ENCODE assay signal across 9 mouse cellular contexts in genomic region chr11:99307579-99307978, GRCm38 (mm10). TPM values are rescaled to one million over a fixed set of nuclear protein-coding genes. Genes with fewer than 3 reads are reported as not detected.
DNase-seq lines count a peak whose midpoint lies in the region; ATAC-seq lines count a peak whose summit lies in the region.
"Had no signal": no experiment of that assay in that cellular context is flagged by ENCODE, and none has a peak within 500 bp of the region (broad histone marks: within the 10 kb centered on the region; RNA-seq: fewer than 3 reads in every experiment).

No protein-coding gene starts in this region.

- no peaks in the 10 kb centered on the region for H3K27me3 ChIP-seq in midbrain, embryonic 10.5 days (ENCODE audit: low read depth, poor library complexity, severe bottlenecking)
- H3K27me3 ChIP-seq in midbrain, embryonic 15.5 days (replicated peaks), result no peaks in the 10 kb centered on the region; the same call in 1 of the 2 replicates

- H3K4me3 ChIP-seq in midbrain, embryonic 10.5 days, result no peak overlapping the region
- H3K4me3 ChIP-seq in midbrain, embryonic 15.5 days, result no peak overlapping the region

- H3K36me3 ChIP-seq in midbrain, embryonic 10.5 days, result no peaks in the 10 kb centered on the region
- no peaks in the 10 kb centered on the region for H3K36me3 ChIP-seq in midbrain, embryonic 15.5 days (replicated peaks)

- no peak for ATAC-seq in midbrain, embryonic 15.5 days (replicated peaks)
- ATAC-seq in neutrophil, adult 5-6 weeks (ENCODE audit: extremely low read depth, insufficient number of reproducible peaks, low FRiP score, poor library complexity, severe bottlenecking), result peak; percentile 71; the same call in 1 of the 2 replicates

- no peaks in the 10 kb centered on the region for H3K9me3 ChIP-seq in midbrain, embryonic 10.5 days (replicated peaks)
- no peaks in the 10 kb centered on the region for H3K9me3 ChIP-seq in midbrain, embryonic 15.5 days

- peak; percentile 55 for DNase-seq in midbrain, embryonic 10.5 days (ENCODE audit: low spot score)
- peak; percentile 58 for DNase-seq in WW6 (ENCODE audit: low read depth, low spot score)
- peak; percentile 49 to 66 for DNase-seq in cerebellum, postnatal 4 days (ENCODE audit: low spot score in 2 of 2)
- peak; percentile 67 for DNase-seq in heart, postnatal 4 days
- DNase-seq in left cerebral cortex, adult 8-10 months (ENCODE audit: low spot score in 2 of 2), result peak; percentile 15 to 32
- DNase-seq in thymus, postnatal 36 days, result peak; percentile 44 to 50

- H3K4me2 ChIP-seq in midbrain, embryonic 15.5 days, result no peak overlapping the region

- H3K27ac ChIP-seq in midbrain, embryonic 10.5 days (replicated peaks), result no peak overlapping the region
- no peak overlapping the region for H3K27ac ChIP-seq in midbrain, embryonic 15.5 days

- 38% methylated on average over 2 of the region's 2 CpGs for WGBS in midbrain, embryonic 10.5 days
- WGBS in midbrain, embryonic 15.5 days, result 42% methylated on average over 2 of the region's 2 CpGs

- H3K9ac ChIP-seq in midbrain, embryonic 15.5 days, result no peak overlapping the region

- H3K4me1 ChIP-seq in midbrain, embryonic 10.5 days, result no peaks in the 10 kb centered on the region
- no peaks in the 10 kb centered on the region for H3K4me1 ChIP-seq in midbrain, embryonic 15.5 days

RNA-seq across cellular contexts. Expression of gene Krt25, which starts 15.2 kb away (rescaled TPM):
- polyA plus RNA-seq in midbrain, embryonic 10.5 days (2016; fragmentation: Nextera tagmentation; extraction: Ambion mirVana), result not detected in 2 replicates
- polyA plus RNA-seq in midbrain, embryonic 15.5 days (2015; fragmentation: Nextera tagmentation; extraction: Ambion mirVana), result 0.11 and 0.22 TPM in 2 replicates
- under 1 TPM; 0.14 to 0.31 TPM for total RNA-seq in heart, postnatal 4 days (2021)
- not detected for total RNA-seq in left cerebral cortex, adult 8-10 months (2022)
- total RNA-seq in neutrophil, adult 5-6 weeks (2017), result not detected in 2 replicates

RNA-seq across cellular contexts. Expression of gene Krt24, which starts 22.5 kb away (rescaled TPM):
- polyA plus RNA-seq in midbrain, embryonic 10.5 days (2016; fragmentation: Nextera tagmentation; extraction: Ambion mirVana), result not detected in 2 replicates
- not detected in 2 replicates for polyA plus RNA-seq in midbrain, embryonic 15.5 days (2015; fragmentation: Nextera tagmentation; extraction: Ambion mirVana)
- total RNA-seq in heart, postnatal 4 days (2021), result not detected
- not detected for total RNA-seq in left cerebral cortex, adult 8-10 months (2022)
- total RNA-seq in neutrophil, adult 5-6 weeks (2017), result not detected in 2 replicates
- total RNA-seq: gastrocnemius, postnatal 4 days had no signal

RNA-seq across cellular contexts. Expression of gene Krt26, which starts 30.2 kb away (rescaled TPM):
- polyA plus RNA-seq in midbrain, embryonic 10.5 days (2016; fragmentation: Nextera tagmentation; extraction: Ambion mirVana), result 0.21 and 0.60 TPM in 2 replicates
- polyA plus RNA-seq in midbrain, embryonic 15.5 days (2015; fragmentation: Nextera tagmentation; extraction: Ambion mirVana), result 0.14 and 0.22 TPM in 2 replicates
- total RNA-seq in heart, postnatal 4 days (2021), result not detected
- total RNA-seq in left cerebral cortex, adult 8-10 months (2022), result under 1 TPM in 1 of 4 experiments, not detected in 3; 0.14 TPM
- not detected in 2 replicates for total RNA-seq in neutrophil, adult 5-6 weeks (2017)
- total RNA-seq: gastrocnemius, postnatal 4 days had no signal

RNA-seq across cellular contexts. Expression of gene Krt27, which starts 43.3 kb away (rescaled TPM):
- not detected in 2 replicates for polyA plus RNA-seq in midbrain, embryonic 10.5 days (2016; fragmentation: Nextera tagmentation; extraction: Ambion mirVana)
- 0.10 and 0.21 TPM in 2 replicates for polyA plus RNA-seq in midbrain, embryonic 15.5 days (2015; fragmentation: Nextera tagmentation; extraction: Ambion mirVana)
- total RNA-seq in heart, postnatal 4 days (2021), result not detected
- total RNA-seq in left cerebral cortex, adult 8-10 months (2022), result not detected
- total RNA-seq in neutrophil, adult 5-6 weeks (2017), result not detected in 2 replicates
